Mouse (Mus musculus): ENCODE results near the gene Lrrfip2.

GRCm38 (mm10) chr9:111124440-111124839 lies 7.0 kb downstream of the Lrrfip2 start:
- no peak for TF ChIP-seq CTCF (IDR thresholded peaks at IDR 0.05; ENCODE audit: extremely low read depth, insufficient read depth, insufficient read length, insufficient replicate concordance)
- no peak for TF ChIP-seq POLR2A (IDR thresholded peaks at IDR 0.05; ENCODE audit: low read depth, low read length)

Measured in spleen, adult 2 months (tissue).